Comparison of ENCODE assay signal across 1 mouse cellular context in the genomic region with DNA sequence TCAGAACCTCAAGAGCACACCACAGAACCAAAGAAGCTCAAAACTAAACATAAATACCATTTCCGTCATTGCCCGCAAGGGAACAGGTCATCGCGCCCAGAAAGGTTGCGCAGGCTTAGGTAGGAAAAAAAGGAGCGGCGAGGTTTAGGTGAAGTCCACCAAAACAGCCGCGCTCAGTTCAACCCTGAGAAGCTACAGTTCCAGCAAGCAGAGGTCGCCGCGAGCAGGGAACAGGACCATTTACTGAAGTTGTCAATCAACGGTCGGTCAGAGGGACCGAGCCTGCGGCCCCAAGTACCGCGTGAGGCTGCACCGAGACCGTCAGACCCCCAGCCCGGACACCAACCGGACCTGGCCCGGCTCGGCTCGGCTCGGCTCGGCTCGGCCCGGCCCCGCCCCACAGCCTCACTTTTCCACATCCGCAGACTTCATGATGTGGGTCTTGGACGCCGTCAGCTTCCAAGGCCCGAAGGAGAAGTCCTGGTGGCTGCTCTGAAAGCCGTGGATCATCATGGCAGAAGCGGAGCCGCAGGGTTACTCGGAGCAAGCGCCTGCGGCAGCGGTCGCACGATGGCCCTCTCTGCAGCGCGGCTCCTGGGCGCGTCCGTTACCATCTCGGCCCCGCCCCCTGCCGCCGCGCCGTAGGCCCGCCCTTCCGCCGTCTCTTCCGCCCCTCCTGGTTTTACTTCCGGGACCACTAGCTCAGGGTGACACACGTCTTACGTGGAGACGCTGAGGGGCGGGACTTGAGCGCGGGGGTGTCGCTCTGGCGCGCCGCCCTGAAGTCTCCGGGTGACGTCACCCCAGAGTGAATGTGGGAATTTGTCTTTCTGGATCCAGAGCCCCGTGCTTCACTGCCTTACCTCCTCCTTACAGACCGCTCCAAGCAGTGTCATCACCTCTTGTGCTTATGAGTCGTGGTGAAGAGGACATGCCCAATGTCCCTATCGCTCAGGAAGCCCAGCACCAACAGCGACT.
TF ChIP-seq lines count a peak whose summit lies in the region.

A gene (minus strand): TSS at position 676 of the 978 bp plus-strand sequence.

TF ChIP-seq in myocyte, 11 proteins besides CTCF, POLR2A, EP300 and RAD21 (continued from another document):
- TF ChIP-seq REST (IDR thresholded peaks at IDR 0.05; ENCODE audit: insufficient read depth, insufficient read length) (no peak), USF1 (IDR thresholded peaks at IDR 0.05; ENCODE audit: low read depth) (no peak)
